Mouse (Mus musculus): Measurements from ENCODE around the gene Rictor. TPM values are rescaled to one million over a fixed set of nuclear protein-coding genes. Genes with fewer than 3 reads are reported as not detected.

Rictor gene
- total and polyA plus RNA-seq, 2 experiments from 2014 or later = 32.1 to 36.8 TPM

GRCm38 (mm10) chr15:6711226-6711625 is 3.0 kb downstream of the Rictor start:
- Histone ChIP-seq H3K36me3 (ENCODE audit: insufficient read depth, low read length) (no peaks in the 10 kb centered on the region), H3K27me3 (ENCODE audit: insufficient read depth, low read length) (no peaks in the 10 kb centered on the region), H3K4me2 (ENCODE audit: low read depth, low read length, poor library complexity, severe bottlenecking) (no peak overlapping the region), H3K4me1 (ENCODE audit: insufficient read depth, low read length) (0 out of 2 replicates have a peak, but pooled peaks cover 6% of the 10 kb centered on the region), H3K9ac (replicated peaks; ENCODE audit: low read length, poor library complexity, severe bottlenecking) (no peak overlapping the region), H3K4me3 (ENCODE audit: low read depth, low read length) (no peak overlapping the region), H3K9me3 (ENCODE audit: low read length) (no peaks in the 10 kb centered on the region), H3K27ac (ENCODE audit: low read depth, low read length) (no peak overlapping the region)
- TF ChIP-seq CTCF (IDR thresholded peaks at IDR 0.05) = no peak
- no peak for DNase-seq (ENCODE audit: low spot score)
- no peak for ATAC-seq (ENCODE audit: low FRiP score)
- 83% methylated on average over 7 of the region's 7 CpGs for WGBS

DNA sequence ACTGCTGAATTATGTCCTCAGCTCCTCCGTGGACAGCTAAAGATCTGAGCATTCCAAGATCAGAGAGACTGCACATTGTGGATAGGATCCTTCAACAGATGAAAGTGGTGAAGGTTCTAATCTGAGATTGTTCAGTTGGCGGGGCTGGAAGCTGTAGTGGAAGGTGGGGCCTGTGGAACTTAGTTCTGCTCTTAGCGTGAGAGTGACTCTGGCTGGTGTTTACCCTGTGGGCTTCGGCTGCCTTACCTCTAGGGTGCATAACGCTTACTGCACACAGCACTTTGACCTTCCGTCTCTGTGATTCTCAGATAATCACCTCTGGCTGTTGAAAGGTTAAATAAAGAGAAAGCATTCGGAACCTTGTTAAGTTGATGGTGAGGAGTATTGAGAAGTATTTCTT is 6.6 kb downstream of the Rictor start:
- WGBS = 65% methylated on average over 7 of the region's 7 CpGs
- Histone ChIP-seq H3K36me3 (ENCODE audit: insufficient read depth, low read length) (no peaks in the 10 kb centered on the region), H3K4me3 (ENCODE audit: low read depth, low read length) (no peak overlapping the region), H3K9ac (replicated peaks; ENCODE audit: low read length, poor library complexity, severe bottlenecking) (no peak overlapping the region), H3K27me3 (ENCODE audit: insufficient read depth, low read length) (no peaks in the 10 kb centered on the region), H3K27ac (ENCODE audit: low read depth, low read length) (no peak overlapping the region), H3K4me2 (ENCODE audit: low read depth, low read length, poor library complexity, severe bottlenecking) (no peak overlapping the region), H3K9me3 (ENCODE audit: low read length) (no peaks in the 10 kb centered on the region), H3K4me1 (ENCODE audit: insufficient read depth, low read length) (0 out of 2 replicates have a peak, but pooled peaks cover 6% of the 10 kb centered on the region)
- TF ChIP-seq CTCF (IDR thresholded peaks at IDR 0.05) = no peak
- ATAC-seq (ENCODE audit: low FRiP score) (no peak), DNase-seq (ENCODE audit: low spot score) (no peak)

GRCm38 (mm10) chr15:6715237-6715636 is 7.1 kb downstream of the Rictor start:
- DNase-seq (ENCODE audit: low spot score) (no peak), ATAC-seq (ENCODE audit: low FRiP score) (no peak)
- H3K9ac ChIP-seq (replicated peaks; ENCODE audit: low read length, poor library complexity, severe bottlenecking) = no peak overlapping the region
- 0 out of 2 replicates have a peak, but pooled peaks cover 5% of the 10 kb centered on the region for H3K4me1 ChIP-seq (ENCODE audit: insufficient read depth, low read length)
- H3K4me2 ChIP-seq (ENCODE audit: low read depth, low read length, poor library complexity, severe bottlenecking) = no peak overlapping the region
- H3K4me3 ChIP-seq (ENCODE audit: low read depth, low read length) = no peak overlapping the region
- TF ChIP-seq CTCF (IDR thresholded peaks at IDR 0.05) = no peak
- no peaks in the 10 kb centered on the region for H3K27me3 ChIP-seq (ENCODE audit: insufficient read depth, low read length)
- H3K27ac ChIP-seq (ENCODE audit: low read depth, low read length) = no peak overlapping the region
- WGBS = 80% methylated on average over 6 of the region's 6 CpGs
- H3K36me3 ChIP-seq (ENCODE audit: insufficient read depth, low read length) = no peaks in the 10 kb centered on the region
- H3K9me3 ChIP-seq (ENCODE audit: low read length) = no peaks in the 10 kb centered on the region

GRCm38 (mm10) chr15:6721385-6721784 is 13.2 kb downstream of the Rictor start:
- no peak overlapping the region for H3K9ac ChIP-seq (replicated peaks; ENCODE audit: low read length, poor library complexity, severe bottlenecking)
- 86% methylated on average over 2 of the region's 2 CpGs for WGBS
- H3K4me2 ChIP-seq (ENCODE audit: low read depth, low read length, poor library complexity, severe bottlenecking) = no peak overlapping the region
- DNase-seq (ENCODE audit: low spot score) = no peak
- H3K36me3 ChIP-seq (ENCODE audit: insufficient read depth, low read length) = no peaks in the 10 kb centered on the region
- H3K4me3 ChIP-seq (ENCODE audit: low read depth, low read length) = no peak overlapping the region
- no peaks in the 10 kb centered on the region for H3K27me3 ChIP-seq (ENCODE audit: insufficient read depth, low read length)
- no peak for TF ChIP-seq CTCF (IDR thresholded peaks at IDR 0.05)
- H3K4me1 ChIP-seq (ENCODE audit: insufficient read depth, low read length) = no peaks in the 10 kb centered on the region
- no peak overlapping the region for H3K27ac ChIP-seq (ENCODE audit: low read depth, low read length)
- ATAC-seq (ENCODE audit: low FRiP score) = no peak
- no peaks in the 10 kb centered on the region for H3K9me3 ChIP-seq (ENCODE audit: low read length)

GRCm38 (mm10) chr15:6721802-6722201 is 13.6 kb downstream of the Rictor start:
- TF ChIP-seq CTCF (IDR thresholded peaks at IDR 0.05) = no peak
- Histone ChIP-seq H3K36me3 (ENCODE audit: insufficient read depth, low read length) (no peaks in the 10 kb centered on the region), H3K27me3 (ENCODE audit: insufficient read depth, low read length) (no peaks in the 10 kb centered on the region), H3K4me2 (ENCODE audit: low read depth, low read length, poor library complexity, severe bottlenecking) (no peak overlapping the region), H3K9me3 (ENCODE audit: low read length) (no peaks in the 10 kb centered on the region), H3K27ac (ENCODE audit: low read depth, low read length) (no peak overlapping the region), H3K4me3 (ENCODE audit: low read depth, low read length) (no peak overlapping the region), H3K9ac (replicated peaks; ENCODE audit: low read length, poor library complexity, severe bottlenecking) (no peak overlapping the region), H3K4me1 (ENCODE audit: insufficient read depth, low read length) (no peaks in the 10 kb centered on the region)
- 83% methylated on average over 4 of the region's 4 CpGs for WGBS
- DNase-seq (ENCODE audit: low spot score) = no peak
- no peak for ATAC-seq (ENCODE audit: low FRiP score)

- ATAC-seq (ENCODE audit: low FRiP score) = no peak
- TF ChIP-seq CTCF (IDR thresholded peaks at IDR 0.05) = no peak
These were observed 14.4 kb downstream of the Rictor start for GRCm38 (mm10) chr15:6722405-6723176.

More at GRCm38 (mm10) chr15:6722405-6723176, 14.4 kb downstream of the Rictor start:
- H3K27me3 ChIP-seq (ENCODE audit: insufficient read depth, low read length) = no peaks in the 10 kb centered on the region
- 91% methylated on average over 11 of the region's 11 CpGs for WGBS
- H3K4me2 ChIP-seq (ENCODE audit: low read depth, low read length, poor library complexity, severe bottlenecking) = no peak overlapping the region
- H3K9ac ChIP-seq (replicated peaks; ENCODE audit: low read length, poor library complexity, severe bottlenecking) = no peak overlapping the region
- H3K4me1 ChIP-seq (ENCODE audit: insufficient read depth, low read length) = no peaks in the 10 kb centered on the region
- DNase-seq (ENCODE audit: low spot score) = no peak
- H3K27ac ChIP-seq (ENCODE audit: low read depth, low read length) = no peak overlapping the region
- no peaks in the 10 kb centered on the region for H3K9me3 ChIP-seq (ENCODE audit: low read length)
- no peak overlapping the region for H3K4me3 ChIP-seq (ENCODE audit: low read depth, low read length)
- no peaks in the 10 kb centered on the region for H3K36me3 ChIP-seq (ENCODE audit: insufficient read depth, low read length)

Measured in midbrain, postnatal 0 days (tissue).